Mouse (Mus musculus) MEL (cell line): ENCODE measurements around the gene Inpp5e. TPM values are rescaled to one million over a fixed set of nuclear protein-coding genes. Genes with fewer than 3 reads are reported as not detected.

ENCODE experiments used
- DNase-seq: peaks from one replicate; pipeline ENCODE4 v3.0.0; 2011; ENCODE audit warnings: low read depth, low spot score
- H3K27ac ChIP-seq: 2 replicates; pipeline ENCODE4 v1.5.1; 2012; ENCODE audit warnings: low read depth, mild to moderate bottlenecking, control low read depth, low read length, moderate library complexity; ENCODE audit not compliant: control insufficient read depth
- H3K27me3 ChIP-seq, 2 experiments: fragments of 150-350 bp in 1 of 2; sonication (generic) in 1 of 2; 2 replicates each; pipeline ENCODE4 v1.6.1; 2012; ENCODE audit warnings: low read length in 2 of 2, mild to moderate bottlenecking in 2 of 2, improper control_type of control experiment in 1 of 2, moderate library complexity in 1 of 2; ENCODE audit not compliant: insufficient read depth in 2 of 2, control insufficient read depth in 1 of 2
- H3K36me3 ChIP-seq, 2 experiments: 2 replicates each; pipeline ENCODE4 v1.6.1; 2012 to 2014; ENCODE audit warnings: low read length in 2 of 2, improper control_type of control experiment in 1 of 2, inconsistent platforms in 1 of 2, mild to moderate bottlenecking in 1 of 2; ENCODE audit not compliant: insufficient read depth in 2 of 2, control insufficient read depth in 1 of 2
- H3K4me1 ChIP-seq, 2 experiments: fragments of 150-350 bp in 1 of 2; sonication (generic) in 1 of 2; 2 replicates each; pipeline ENCODE4 v1.6.1; 2012; ENCODE audit warnings: low read length in 2 of 2, improper control_type of control experiment in 1 of 2, mild to moderate bottlenecking in 1 of 2; ENCODE audit not compliant: insufficient read depth in 2 of 2, control insufficient read depth in 1 of 2
- H3K4me3 ChIP-seq, 2 experiments: fragments of 150-350 bp in 1 of 2; sonication (generic) in 1 of 2; 2 replicates each; pipeline ENCODE4 v1.5.1; 2012; ENCODE audit warnings: low read depth in 2 of 2, low read length in 2 of 2, mild to moderate bottlenecking in 2 of 2, moderate library complexity in 2 of 2, control low read depth in 1 of 2, improper control_type of control experiment in 1 of 2; ENCODE audit not compliant: control insufficient read depth in 1 of 2, insufficient read depth in 1 of 2
- H3K79me2 ChIP-seq: 2 replicates; pipeline ENCODE4 v1.6.1; 2012; ENCODE audit warnings: mild to moderate bottlenecking, low read length, moderate library complexity; ENCODE audit not compliant: control insufficient read depth, poor library complexity, insufficient read depth
- H3K9ac ChIP-seq: 2 replicates; pipeline ENCODE4 v1.6.1; 2012; ENCODE audit warnings: low read depth, mild to moderate bottlenecking, control low read depth, low read length, moderate library complexity; ENCODE audit not compliant: control insufficient read depth, poor library complexity, severe bottlenecking
- H3K9me3 ChIP-seq: fragments of 150-350 bp; sonication (generic); replicated peaks from 2 replicates; pipeline ENCODE4 v1.6.1; 2012; ENCODE audit warnings: mild to moderate bottlenecking, low read length, improper control_type of control experiment, moderate library complexity; ENCODE audit not compliant: insufficient read depth
- BHLHE40 ChIP-seq: IDR thresholded peaks from 2 replicates; pipeline ENCODE4 v1.6.1; 2012; ENCODE audit warnings: low read depth, mild to moderate bottlenecking, inconsistent platforms, low read length, improper control_type of control experiment, borderline replicate concordance
- CHD1 ChIP-seq: IDR thresholded peaks from 2 replicates; pipeline ENCODE4 v1.6.1; 2012; ENCODE audit warnings: low read depth, mild to moderate bottlenecking, inconsistent platforms, low read length, improper control_type of control experiment
- E2F4 ChIP-seq: IDR thresholded peaks from 2 replicates; pipeline ENCODE4 v1.6.1; 2011; ENCODE audit warnings: low read depth, low read length, improper control_type of control experiment, borderline replicate concordance
- EP300 ChIP-seq, 2 experiments: IDR thresholded peaks; 2 replicates each; pipeline ENCODE4 v1.6.1; 2011; ENCODE audit warnings: improper control_type of control experiment in 2 of 2, low read length in 2 of 2, low read depth in 1 of 2, mild to moderate bottlenecking in 1 of 2
- ETS1 ChIP-seq: IDR thresholded peaks from 2 replicates; pipeline ENCODE4 v1.6.1; 2012; ENCODE audit warnings: low read depth, mild to moderate bottlenecking, inconsistent platforms, low read length, improper control_type of control experiment, moderate library complexity
- GATA1 ChIP-seq: IDR thresholded peaks from 2 replicates; pipeline ENCODE4 v1.6.1; 2011; ENCODE audit warnings: low read depth, low read length, improper control_type of control experiment
- HCFC1 ChIP-seq: IDR thresholded peaks from 2 replicates; pipeline ENCODE4 v1.6.1; 2012; ENCODE audit warnings: low read depth, mild to moderate bottlenecking, inconsistent platforms, low read length, improper control_type of control experiment, moderate library complexity
- JUND ChIP-seq: IDR thresholded peaks from 2 replicates; pipeline ENCODE4 v1.6.1; 2011; ENCODE audit warnings: low read depth, mild to moderate bottlenecking, improper control_type of control experiment, low read length
- KAT2A ChIP-seq: conservative IDR thresholded peaks from 2 replicates; pipeline ENCODE4 v1.6.1; 2012; ENCODE audit warnings: low read depth, low read length, improper control_type of control experiment, inconsistent platforms
- MAFK ChIP-seq: IDR thresholded peaks from 2 replicates; pipeline ENCODE4 v1.6.1; 2011; ENCODE audit warnings: low read depth, mild to moderate bottlenecking, low read length, improper control_type of control experiment, borderline replicate concordance
- MAX ChIP-seq: IDR thresholded peaks from 2 replicates; pipeline ENCODE4 v1.6.1; 2011; ENCODE audit warnings: low read length, improper control_type of control experiment
- MEF2A ChIP-seq: IDR thresholded peaks from 2 replicates; pipeline ENCODE4 v1.6.1; 2014; ENCODE audit warnings: low read depth, mild to moderate bottlenecking, inconsistent platforms, low read length, improper control_type of control experiment; ENCODE audit not compliant: poor library complexity, insufficient replicate concordance, severe bottlenecking; ENCODE audit errors: extremely low read depth
- MXI1 ChIP-seq: IDR thresholded peaks from 2 replicates; pipeline ENCODE4 v1.6.1; 2011; ENCODE audit warnings: mild to moderate bottlenecking, low read depth, low read length, improper control_type of control experiment
- MYC ChIP-seq: IDR thresholded peaks from 2 replicates; pipeline ENCODE4 v1.6.1; 2011; ENCODE audit warnings: low read depth, mild to moderate bottlenecking, low read length, improper control_type of control experiment, moderate library complexity
- NRF1 ChIP-seq: IDR thresholded peaks from 2 replicates; pipeline ENCODE4 v1.6.1; 2014; ENCODE audit warnings: low read depth, mild to moderate bottlenecking, inconsistent platforms, low read length, improper control_type of control experiment, moderate library complexity; ENCODE audit not compliant: poor library complexity, insufficient read depth, severe bottlenecking
- POLR2A ChIP-seq, 2 experiments: IDR thresholded peaks; 2 replicates each; pipeline ENCODE4 v1.6.1; 2011 to 2012; ENCODE audit warnings: low read length in 2 of 2, mild to moderate bottlenecking in 2 of 2, control low read depth in 1 of 2, improper control_type of control experiment in 1 of 2, low read depth in 1 of 2, moderate library complexity in 1 of 2; ENCODE audit not compliant: control insufficient read depth in 1 of 2, insufficient read depth in 1 of 2, poor library complexity in 1 of 2
- POLR2AphosphoS2 ChIP-seq: IDR thresholded peaks from 2 replicates; pipeline ENCODE4 v1.6.1; 2011; ENCODE audit warnings: low read length, improper control_type of control experiment
- POLR2AphosphoS5 ChIP-seq: IDR thresholded peaks from 2 replicates; pipeline ENCODE4 v1.6.1; 2012; ENCODE audit warnings: low read depth, borderline replicate concordance, mild to moderate bottlenecking, inconsistent platforms, low read length, moderate library complexity, mixed read lengths
- RAD21 ChIP-seq: IDR thresholded peaks from 2 replicates; pipeline ENCODE4 v1.6.1; 2011; ENCODE audit warnings: mild to moderate bottlenecking, low read depth, low read length, improper control_type of control experiment
- SIN3A ChIP-seq: IDR thresholded peaks from 2 replicates; pipeline ENCODE4 v1.6.1; 2012; ENCODE audit warnings: low read length, improper control_type of control experiment, inconsistent platforms
- SMC3 ChIP-seq: IDR thresholded peaks from 2 replicates; pipeline ENCODE4 v1.6.1; 2011; ENCODE audit warnings: low read depth, low read length, improper control_type of control experiment
- TAL1 ChIP-seq: IDR thresholded peaks from 2 replicates; pipeline ENCODE4 v1.6.1; 2012; ENCODE audit warnings: mild to moderate bottlenecking, inconsistent platforms, low read length, moderate library complexity, mixed read lengths
- TBP ChIP-seq: IDR thresholded peaks from 2 replicates; pipeline ENCODE4 v1.8.0; 2011; ENCODE audit warnings: low read depth, low read length, improper control_type of control experiment
- UBTF ChIP-seq: IDR thresholded peaks from 2 replicates; pipeline ENCODE4 v1.6.1; 2012; ENCODE audit warnings: low read depth, mild to moderate bottlenecking, inconsistent platforms, low read length, improper control_type of control experiment, moderate library complexity, borderline replicate concordance; ENCODE audit not compliant: insufficient read depth
- USF2 ChIP-seq, 2 experiments: IDR thresholded peaks; 2 replicates each; pipeline ENCODE4 v1.6.1; 2011 to 2012; ENCODE audit warnings: improper control_type of control experiment in 2 of 2, low read length in 2 of 2, borderline replicate concordance in 1 of 2, inconsistent platforms in 1 of 2, low read depth in 1 of 2, mild to moderate bottlenecking in 1 of 2; ENCODE audit not compliant: insufficient read depth in 1 of 2
- ZKSCAN1 ChIP-seq: IDR thresholded peaks from 2 replicates; pipeline ENCODE4 v1.6.1; 2012; ENCODE audit warnings: low read depth, mild to moderate bottlenecking, inconsistent platforms, low read length, improper control_type of control experiment, moderate library complexity
- ZMIZ1 ChIP-seq: IDR thresholded peaks from 2 replicates; pipeline ENCODE4 v1.6.1; 2012; ENCODE audit warnings: low read depth, mild to moderate bottlenecking, inconsistent platforms, low read length, improper control_type of control experiment, moderate library complexity
- polyA plus RNA-seq, 2 experiments: library from polyadenylated mRNA; stranded (reverse) in 1 of 2; unstranded in 1 of 2; fragments of >175 nt in 1 of 2; fragments of >200 nt in 1 of 2; gene quantifications; 2 replicates each; pipeline versions ENCODE4 v1.2.1 to v1.2.4; 2012; ENCODE audit warnings: low replicate concordance in 2 of 2, low read depth in 1 of 2; ENCODE audit not compliant: insufficient read length in 2 of 2, insufficient read depth in 1 of 2, missing spikeins in 1 of 2
- total RNA-seq: library from RNA; depleted of rRNA; stranded (reverse); fragments of 300-350 nt; gene quantifications from 2 replicates; pipeline ENCODE4 v1.2.3, GENCODE M21; 2012

Inpp5e gene
- total and polyA plus RNA-seq, 3 experiments, result 11.2 to 17.5 TPM; not detected in 1

GRCm38 (mm10) chr2:26423086-26423485 is 14.1 kb upstream of the Inpp5e start:
- H3K4me3 ChIP-seq, result no peak overlapping the region
- no peak for DNase-seq
- H3K36me3 ChIP-seq, result peaks cover 0 to 11% of the 10 kb centered on the region in 2 experiments; a peak in 2 of 4 replicates
- H3K9me3 ChIP-seq, result no peaks in the 10 kb centered on the region
- no peaks in the 10 kb centered on the region for H3K79me2 ChIP-seq
- no peaks in the 10 kb centered on the region for H3K4me1 ChIP-seq
- H3K27me3 ChIP-seq, result no peaks in the 10 kb centered on the region
- no peak for TF ChIP-seq MYC
- TF ChIP-seq ZKSCAN1, result no peak
- TF ChIP-seq MEF2A, result no peak
- no peak for TF ChIP-seq CHD1
- no peak for TF ChIP-seq TBP
- no peak for TF ChIP-seq MAFK
- no peak for TF ChIP-seq POLR2AphosphoS2
- TF ChIP-seq MAX, result no peak
- no peak for TF ChIP-seq TAL1
- no peak for TF ChIP-seq JUND
- TF ChIP-seq ETS1, result no peak
- no peak for TF ChIP-seq UBTF
- no peak for TF ChIP-seq BHLHE40
- no peak for TF ChIP-seq POLR2A (IDR thresholded peaks at IDR 0.05; ENCODE audit: control insufficient read depth in 1 of 2, insufficient read depth in 1 of 2, low read depth in 1 of 2, low read length in 2 of 2, poor library complexity in 1 of 2)
- no peak for TF ChIP-seq NRF1
- no peak for TF ChIP-seq EP300 (IDR thresholded peaks at IDR 0.05; ENCODE audit: low read depth in 1 of 2, low read length in 2 of 2)
- no peak for TF ChIP-seq MXI1
- no peak for TF ChIP-seq ZMIZ1
- no peak for TF ChIP-seq SIN3A
- no peak overlapping the region for H3K27ac ChIP-seq
- no peak overlapping the region for H3K9ac ChIP-seq

- Histone ChIP-seq H3K79me2 (no peaks in the 10 kb centered on the region), H3K4me3 (no peak overlapping the region), H3K9ac (no peak overlapping the region), H3K27me3 (no peaks in the 10 kb centered on the region), H3K36me3 (peaks cover 0 to 11% of the 10 kb centered on the region in 2 experiments; a peak in 2 of 4 replicates), H3K27ac (no peak overlapping the region), H3K9me3 (no peaks in the 10 kb centered on the region), H3K4me1 (no peaks in the 10 kb centered on the region)
- no peak for DNase-seq
- TF ChIP-seq USF2 (IDR thresholded peaks at IDR 0.05; ENCODE audit: borderline replicate concordance in 1 of 2, insufficient read depth in 1 of 2, low read depth in 1 of 2, low read length in 2 of 2), result no peak
- no peak for TF ChIP-seq ZKSCAN1
- TF ChIP-seq RAD21, result no peak
- no peak for TF ChIP-seq SIN3A
- TF ChIP-seq GATA1, result no peak
- no peak for TF ChIP-seq MEF2A
- no peak for TF ChIP-seq POLR2AphosphoS2
- no peak for TF ChIP-seq EP300 (IDR thresholded peaks at IDR 0.05; ENCODE audit: low read depth in 1 of 2, low read length in 2 of 2)
- TF ChIP-seq SMC3, result no peak
- no peak for TF ChIP-seq KAT2A
- no peak for TF ChIP-seq POLR2AphosphoS5
- no peak for TF ChIP-seq POLR2A (IDR thresholded peaks at IDR 0.05; ENCODE audit: control insufficient read depth in 1 of 2, insufficient read depth in 1 of 2, low read depth in 1 of 2, low read length in 2 of 2, poor library complexity in 1 of 2)
- no peak for TF ChIP-seq HCFC1
- TF ChIP-seq E2F4, result no peak
Observed at GRCm38 (mm10) chr2:26421969-26422368, 13.0 kb upstream of the Inpp5e start.
